Mouse (Mus musculus) neural tube, embryonic 13.5 days (tissue): ENCODE results near the gene Slc6a1. TPM values are rescaled to one million over a fixed set of nuclear protein-coding genes. Genes with fewer than 3 reads are reported as not detected.

Source experiments
- ATAC-seq: fragments of 200-750 bp; cut with Nextera tagmentation; 2 replicates; pipeline ENCODE4 v1.8.0; 2017; ENCODE audit warnings: low read depth, mild to moderate bottlenecking, moderate TSS enrichment, moderate library complexity
- H3K27ac ChIP-seq: fragments of 300-500 bp; sonication (generic); replicated peaks from 2 replicates; pipeline ENCODE4 v1.5.1; 2015; ENCODE audit warnings: moderate library complexity, mild to moderate bottlenecking, inconsistent platforms
- H3K27me3 ChIP-seq: fragments of 300-500 bp; sonication (generic); 2 replicates; pipeline ENCODE4 v1.6.1; 2015; ENCODE audit warnings: mild to moderate bottlenecking, inconsistent platforms
- H3K36me3 ChIP-seq: fragments of 300-500 bp; sonication (generic); 2 replicates; pipeline ENCODE4 v1.6.1; 2015; ENCODE audit warnings: mild to moderate bottlenecking, inconsistent platforms
- H3K4me1 ChIP-seq: fragments of 300-500 bp; sonication (generic); replicated peaks from 2 replicates; pipeline ENCODE4 v1.6.1; 2015; ENCODE audit warnings: inconsistent platforms
- H3K4me2 ChIP-seq: fragments of 300-500 bp; sonication (generic); 2 replicates; pipeline ENCODE4 v1.6.1; 2015; ENCODE audit warnings: inconsistent platforms, mild to moderate bottlenecking, moderate library complexity
- H3K4me3 ChIP-seq: fragments of 300-500 bp; sonication (generic); 2 replicates; pipeline ENCODE4 v1.5.1; 2015; ENCODE audit warnings: mild to moderate bottlenecking, inconsistent platforms
- H3K9ac ChIP-seq: fragments of 300-500 bp; sonication (generic); 2 replicates; pipeline ENCODE4 v1.6.1; 2015; ENCODE audit warnings: moderate library complexity, mild to moderate bottlenecking, inconsistent platforms
- H3K9me3 ChIP-seq: fragments of 300-500 bp; sonication (generic); 2 replicates; pipeline ENCODE4 v1.6.1; 2016; ENCODE audit warnings: inconsistent platforms
- WGBS: fragments of 180-500 bp; shearing (Covaris S2); methylation state at CpG from one replicate; pipeline ENCODE4 v1.1.7; 2015; 5-methylcytosine and 5-hydroxymethylcytosine counted together
- polyA plus RNA-seq: library from polyadenylated mRNA; unstranded; fragments of >200 nt; fragmentation: Nextera tagmentation; extraction: Ambion mirVana; gene quantifications from 2 replicates; pipeline ENCODE4 v1.2.1, GENCODE M21; 2015

The Slc6a1 gene
- 66.6 and 67.8 TPM in 2 replicates for polyA plus RNA-seq

GRCm38 (mm10) chr6:114282469-114283277 is at the start of gene Slc6a1:
Gene Slc6a1, plus strand, starts transcription at chr6:114282635.
- Histone ChIP-seq H3K27me3 (peaks cover 62% of the 10 kb centered on the region), H3K4me3 (peak within 1 kb of the TSS; percentile 66), H3K4me2 (peak within 1 kb of the TSS; percentile 58), H3K4me1 (peaks cover 52% of the 10 kb centered on the region), H3K9ac (peak within 1 kb of the TSS; percentile 89), H3K9me3 (no peaks in the 10 kb centered on the region), H3K27ac (peak within 1 kb of the TSS; percentile 82), H3K36me3 (no peaks in the 10 kb centered on the region)
- 1% methylated on average over 51 of the region's 51 CpGs for WGBS
- peak; percentile 93 for ATAC-seq

GRCm38 (mm10) chr6:114238892-114239644 is 43.4 kb upstream of the Slc6a1 start:
- Histone ChIP-seq H3K27me3 (0 out of 2 replicates have a peak, but pooled peaks cover 5% of the 10 kb centered on the region), H3K27ac (peak overlapping the region; percentile 52), H3K36me3 (no peaks in the 10 kb centered on the region), H3K9me3 (no peaks in the 10 kb centered on the region), H3K4me3 (no peak overlapping the region), H3K4me2 (no peak overlapping the region), H3K4me1 (peaks cover 24% of the 10 kb centered on the region), H3K9ac (no peak overlapping the region)
- peak; percentile 82 for ATAC-seq
- 17% methylated on average over 6 of the region's 6 CpGs for WGBS

GRCm38 (mm10) chr6:114245665-114246064 is 36.8 kb upstream of the Slc6a1 start:
- H3K9me3 ChIP-seq, result no peaks in the 10 kb centered on the region
- H3K9ac ChIP-seq, result no peak overlapping the region
- H3K4me1 ChIP-seq, result peaks cover 9% of the 10 kb centered on the region
- no peak overlapping the region for H3K27ac ChIP-seq
- H3K4me3 ChIP-seq, result no peak overlapping the region
- no peaks in the 10 kb centered on the region for H3K36me3 ChIP-seq
- no peak for ATAC-seq
- no peak overlapping the region for H3K4me2 ChIP-seq
- WGBS, result 80% methylated on average over 11 of the region's 11 CpGs
- H3K27me3 ChIP-seq, result peaks cover 27% of the 10 kb centered on the region

GRCm38 (mm10) chr6:114250311-114250710 is 32.1 kb upstream of the Slc6a1 start:
- 6% methylated on average over 5 of the region's 5 CpGs for WGBS
- Histone ChIP-seq H3K9me3 (no peaks in the 10 kb centered on the region), H3K36me3 (no peaks in the 10 kb centered on the region), H3K4me1 (peaks cover 9% of the 10 kb centered on the region), H3K27ac (peak overlapping the region; percentile 50), H3K27me3 (peaks cover 30% of the 10 kb centered on the region), H3K9ac (no peak overlapping the region), H3K4me2 (no peak overlapping the region), H3K4me3 (no peak overlapping the region)
- peak; percentile 66 for ATAC-seq

GRCm38 (mm10) chr6:114254927-114255326 is 27.5 kb upstream of the Slc6a1 start:
- Histone ChIP-seq H3K4me3 (no peak overlapping the region), H3K4me2 (no peak overlapping the region), H3K27me3 (peaks cover 9% of the 10 kb centered on the region; the same call in 1 of the 2 replicates), H3K9ac (no peak overlapping the region), H3K9me3 (no peaks in the 10 kb centered on the region), H3K36me3 (no peaks in the 10 kb centered on the region), H3K27ac (no peak overlapping the region), H3K4me1 (peaks cover 33% of the 10 kb centered on the region)
- ATAC-seq, result no peak
- 63% methylated on average over 14 of the region's 14 CpGs for WGBS

- H3K4me2 ChIP-seq, result no peak overlapping the region
- no peak overlapping the region for H3K4me3 ChIP-seq
- H3K9me3 ChIP-seq, result no peaks in the 10 kb centered on the region
- H3K27ac ChIP-seq, result peak overlapping the region; percentile 75
- ATAC-seq, result peak; percentile 59; the same call in 1 of the 2 replicates
- H3K36me3 ChIP-seq, result no peaks in the 10 kb centered on the region
- peaks cover 43% of the 10 kb centered on the region for H3K4me1 ChIP-seq
- H3K27me3 ChIP-seq, result peaks cover 7% of the 10 kb centered on the region; the same call in 1 of the 2 replicates
- 76% methylated on average over 1 of the region's 1 CpGs for WGBS
- no peak overlapping the region for H3K9ac ChIP-seq
Measured at GRCm38 (mm10) chr6:114257762-114258361, 24.6 kb upstream of the Slc6a1 start.

GRCm38 (mm10) chr6:114258661-114259193 is 23.7 kb upstream of the Slc6a1 start:
- Histone ChIP-seq H3K4me2 (no peak overlapping the region), H3K36me3 (no peaks in the 10 kb centered on the region), H3K9ac (no peak overlapping the region), H3K4me3 (no peak overlapping the region), H3K4me1 (peaks cover 47% of the 10 kb centered on the region), H3K27ac (peak overlapping the region; percentile 23; the same call in 1 of the 2 replicates), H3K27me3 (peaks cover 8% of the 10 kb centered on the region; the same call in 1 of the 2 replicates), H3K9me3 (no peaks in the 10 kb centered on the region)
- no peak for ATAC-seq
- 41% methylated on average over 3 of the region's 3 CpGs for WGBS

- no peak overlapping the region for H3K9ac ChIP-seq
- H3K4me1 ChIP-seq, result peaks cover 70% of the 10 kb centered on the region
- ATAC-seq, result peak; percentile 30; the same call in 1 of the 2 replicates
- H3K36me3 ChIP-seq, result no peaks in the 10 kb centered on the region
- peaks cover 8% of the 10 kb centered on the region; the same call in 1 of the 2 replicates for H3K27me3 ChIP-seq
- no peak overlapping the region for H3K27ac ChIP-seq
- H3K4me2 ChIP-seq, result no peak overlapping the region
- H3K4me3 ChIP-seq, result no peak overlapping the region
- WGBS, result 54% methylated on average over 6 of the region's 6 CpGs
- H3K9me3 ChIP-seq, result no peaks in the 10 kb centered on the region
Measured at GRCm38 (mm10) chr6:114261609-114262008, 20.8 kb upstream of the Slc6a1 start.

GRCm38 (mm10) chr6:114264010-114264409 is 18.4 kb upstream of the Slc6a1 start:
- peaks cover 8% of the 10 kb centered on the region; the same call in 1 of the 2 replicates for H3K27me3 ChIP-seq
- H3K9me3 ChIP-seq, result no peaks in the 10 kb centered on the region
- WGBS, result 20% methylated on average over 3 of the region's 3 CpGs
- no peak overlapping the region for H3K4me2 ChIP-seq
- no peaks in the 10 kb centered on the region for H3K36me3 ChIP-seq
- no peak overlapping the region for H3K4me3 ChIP-seq
- peak overlapping the region; percentile 69 for H3K27ac ChIP-seq
- H3K4me1 ChIP-seq, result peaks cover 48% of the 10 kb centered on the region
- ATAC-seq, result no peak
- H3K9ac ChIP-seq, result no peak overlapping the region

- Histone ChIP-seq H3K9me3 (no peaks in the 10 kb centered on the region), H3K4me3 (no peak overlapping the region), H3K27ac (peak overlapping the region; percentile 69), H3K4me1 (peaks cover 46% of the 10 kb centered on the region), H3K4me2 (no peak overlapping the region), H3K27me3 (peaks cover 8% of the 10 kb centered on the region; the same call in 1 of the 2 replicates), H3K9ac (no peak overlapping the region), H3K36me3 (no peaks in the 10 kb centered on the region)
- WGBS, result 53% methylated on average over 5 of the region's 5 CpGs
- ATAC-seq, result no peak
Measured at GRCm38 (mm10) chr6:114264426-114264825, 18.0 kb upstream of the Slc6a1 start.

GRCm38 (mm10) chr6:114266273-114266672 is 16.2 kb upstream of the Slc6a1 start:
- ATAC-seq, result no peak
- Histone ChIP-seq H3K27me3 (peaks cover 8% of the 10 kb centered on the region; the same call in 1 of the 2 replicates), H3K9me3 (no peaks in the 10 kb centered on the region), H3K4me2 (no peak overlapping the region), H3K36me3 (no peaks in the 10 kb centered on the region), H3K4me3 (no peak overlapping the region), H3K9ac (no peak overlapping the region), H3K27ac (no peak overlapping the region), H3K4me1 (peaks cover 53% of the 10 kb centered on the region)
